Mouse (Mus musculus) skeletal muscle tissue, adult 2 months (tissue): ENCODE results near the gene Herc6.

ENCODE experiments used
- DNase-seq: peaks from one replicate; pipeline ENCODE4 v3.0.0-alpha.2; 2012; ENCODE audit warnings: low read depth, low spot score

Gene Herc6

DNA sequence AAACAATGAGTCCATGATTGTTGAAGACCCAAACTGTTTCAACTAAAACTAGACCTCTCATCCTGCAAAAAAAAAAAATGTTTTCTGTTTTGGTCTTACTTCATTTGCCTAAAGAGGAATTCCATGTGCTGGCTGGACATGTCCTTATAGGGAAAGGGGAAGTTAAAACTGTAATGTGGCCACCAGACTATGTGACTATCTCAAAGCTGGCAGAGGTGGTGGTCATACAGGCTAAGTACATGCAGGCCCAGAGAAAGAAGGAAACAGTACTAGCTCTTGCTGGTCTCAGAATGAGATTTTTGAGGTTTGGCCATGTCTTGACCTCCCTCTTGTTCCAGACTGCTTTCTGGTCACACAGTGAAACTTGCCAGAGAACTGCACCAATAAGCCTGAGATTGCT, 9.2 kb upstream of the Herc6 start:
- DNase-seq, result no peak

DNA sequence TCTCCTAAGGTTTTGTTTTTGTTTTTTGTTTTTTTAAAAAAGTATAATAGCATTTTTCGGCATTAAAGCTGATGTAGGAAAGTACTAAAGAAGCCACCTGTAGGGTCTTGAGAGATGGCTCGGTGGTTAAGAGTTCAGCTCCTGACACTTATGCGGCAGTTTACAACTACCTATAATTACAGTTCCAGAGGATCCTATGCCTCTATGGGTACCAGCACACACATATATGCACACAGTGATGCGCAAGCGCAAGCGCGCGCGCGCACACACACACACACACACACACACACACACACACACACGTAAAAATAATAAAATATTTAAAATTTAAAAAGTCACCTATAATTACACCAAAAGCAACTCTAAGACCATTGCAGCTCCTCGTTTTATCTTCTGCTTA, 795 bp downstream of the Herc6 start:
- no peak for DNase-seq

- no peak for DNase-seq
Measured at GRCm38 (mm10) chr6:57582356-57582755, 1.6 kb downstream of the Herc6 start.

GRCm38 (mm10) chr6:57605546-57606307, 24.9 kb downstream of the Herc6 start:
- no peak for DNase-seq

DNA sequence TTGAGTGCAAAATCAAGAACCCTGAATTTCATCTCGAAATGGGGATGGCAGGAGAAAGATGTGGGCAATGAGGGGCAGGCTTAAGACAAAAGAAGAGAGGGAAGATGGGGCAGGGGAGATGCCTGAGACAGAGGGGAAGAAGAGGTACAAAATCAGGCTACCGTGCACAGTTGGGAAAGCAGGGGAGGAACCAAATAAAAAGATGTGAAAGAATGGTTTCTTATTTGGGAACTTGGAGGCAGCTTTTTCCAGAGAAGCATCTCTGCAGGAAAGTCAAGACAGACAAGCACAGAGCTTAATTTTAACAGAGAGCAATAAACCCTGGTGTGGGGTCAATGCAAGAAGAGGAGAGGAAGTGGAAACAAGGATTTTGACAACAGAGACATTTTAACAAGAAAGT, 27.2 kb downstream of the Herc6 start:
- no peak for DNase-seq

DNA sequence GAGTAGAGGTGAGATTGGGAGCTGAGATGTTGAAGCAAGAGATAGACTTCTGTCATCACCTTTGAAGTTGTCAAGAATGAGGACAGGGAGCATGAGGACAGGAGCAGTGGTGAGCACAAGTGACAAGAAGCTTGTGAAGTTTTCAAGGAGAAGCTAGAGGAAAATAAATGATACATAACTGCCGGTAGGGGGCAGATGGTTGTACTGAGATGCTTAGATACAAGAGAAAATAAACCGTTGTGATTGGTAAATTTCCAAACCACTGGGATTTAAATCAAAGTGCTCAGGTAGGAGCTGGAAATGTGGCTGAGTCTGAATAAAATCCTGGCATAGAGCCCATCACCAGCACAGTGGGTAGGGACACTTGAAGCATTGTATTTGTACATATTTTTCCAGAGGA, 28.8 kb downstream of the Herc6 start:
- peak; percentile 6 for DNase-seq

- no peak for DNase-seq
Measured at GRCm38 (mm10) chr6:57615788-57616187, 35.0 kb downstream of the Herc6 start.

DNA sequence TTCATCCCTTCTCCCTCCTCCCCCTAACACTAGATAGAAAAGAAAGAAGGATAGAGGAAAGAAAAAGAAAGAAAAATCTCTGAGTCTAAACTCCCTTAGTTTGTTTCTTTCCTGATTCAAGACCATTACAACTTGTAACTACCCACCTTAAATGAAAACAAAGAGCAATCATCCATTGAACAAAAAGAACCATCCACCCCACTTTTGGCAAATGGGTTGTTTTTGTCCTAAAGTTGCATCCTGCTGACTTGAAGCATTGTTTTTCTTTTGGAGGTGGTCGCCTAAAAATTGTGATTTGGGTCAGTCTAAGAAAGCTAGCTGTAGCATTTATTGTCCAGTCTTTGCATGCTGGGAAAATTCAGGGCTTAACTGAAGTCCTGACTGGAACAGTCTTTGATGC, 58.7 kb downstream of the Herc6 start:
- no peak for DNase-seq

DNA sequence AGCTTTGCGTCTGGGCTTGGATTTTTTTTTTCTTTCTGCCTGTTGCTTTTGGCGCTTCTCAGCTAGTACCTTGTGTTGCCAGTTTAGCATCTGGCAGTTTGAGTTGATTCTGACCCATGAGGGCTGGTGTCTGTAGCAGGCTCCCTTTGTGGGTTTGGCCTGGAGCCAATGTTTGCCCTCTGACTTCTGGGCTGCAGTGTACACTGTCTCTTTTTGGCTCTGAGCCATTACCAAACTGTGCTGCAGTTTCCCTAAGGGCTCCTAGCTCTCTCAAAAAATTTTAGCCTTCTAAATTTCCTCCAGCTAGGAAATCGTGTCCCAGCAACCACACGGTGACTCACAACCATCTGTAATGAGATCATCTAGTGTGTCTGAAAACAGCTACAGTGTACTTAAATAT, 61.0 kb downstream of the Herc6 start:
- peak; percentile 53 for DNase-seq

DNA sequence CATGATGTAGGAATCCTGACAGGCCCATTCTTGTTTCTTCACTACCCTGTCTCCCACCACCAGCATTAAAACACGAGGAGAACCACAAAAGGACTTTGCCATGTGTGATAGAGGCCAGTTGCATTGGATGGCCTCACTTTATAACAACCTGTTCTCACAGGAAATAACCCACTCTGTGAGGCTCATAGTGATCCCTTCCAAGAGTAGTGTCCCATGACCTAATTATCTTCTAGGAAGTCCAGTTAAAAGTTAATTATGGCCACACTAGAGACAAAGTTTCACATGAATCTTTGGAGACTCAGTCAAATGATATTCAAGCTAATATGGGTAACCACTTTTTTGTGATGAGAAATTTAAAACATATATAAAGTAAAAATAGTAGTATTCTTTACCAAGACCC, 66.5 kb downstream of the Herc6 start:
- no peak for DNase-seq

GRCm38 (mm10) chr6:57661295-57661694, 80.5 kb downstream of the Herc6 start:
- no peak for DNase-seq

GRCm38 (mm10) chr6:57684156-57684555, 103.4 kb downstream of the Herc6 start:
- DNase-seq, result no peak

DNA sequence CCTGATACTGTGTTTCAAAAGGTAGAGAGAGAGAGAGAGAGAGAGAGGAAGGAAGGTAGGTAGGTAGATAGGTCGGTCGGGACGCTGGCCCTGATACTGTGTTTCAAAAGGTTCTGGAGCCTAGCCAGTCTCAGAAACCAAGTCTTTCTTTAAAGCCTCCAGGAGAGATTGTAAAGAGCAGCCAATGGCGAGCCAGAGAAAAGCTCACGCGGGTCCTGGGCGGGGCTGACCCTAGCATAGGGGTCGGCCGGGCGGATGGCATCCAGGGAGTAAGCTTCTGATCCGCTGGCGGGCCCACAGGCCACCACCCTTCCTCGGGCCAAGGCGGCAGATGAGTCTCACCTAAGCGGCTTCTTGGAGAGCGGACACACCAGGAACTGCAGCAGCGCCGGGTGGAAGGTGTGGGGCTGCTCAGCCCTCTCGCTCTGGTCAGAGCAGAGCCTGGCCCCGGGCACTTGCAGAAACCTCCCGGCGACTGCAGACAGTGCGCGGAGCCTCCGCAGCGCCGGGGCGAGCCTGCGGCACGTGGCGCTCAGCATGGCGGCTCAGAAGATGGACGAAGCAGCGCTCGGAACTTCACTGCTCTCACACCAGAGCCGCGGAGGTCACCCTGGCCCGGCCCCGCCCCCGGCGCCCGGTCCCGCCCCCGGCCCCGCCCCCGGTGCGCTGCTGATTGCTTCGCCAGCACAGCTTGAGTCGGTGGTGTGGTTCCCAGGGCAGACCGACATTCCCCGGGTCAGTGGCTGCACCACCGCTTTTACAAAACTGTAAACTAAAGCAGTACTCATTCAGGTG, 110.9 kb downstream of the Herc6 start, which contains the start of gene Pyurf:
Gene Pyurf (minus strand): TSS at position 612 of the 795 bp plus-strand sequence.
- DNase-seq, result peak; percentile 78

DNA sequence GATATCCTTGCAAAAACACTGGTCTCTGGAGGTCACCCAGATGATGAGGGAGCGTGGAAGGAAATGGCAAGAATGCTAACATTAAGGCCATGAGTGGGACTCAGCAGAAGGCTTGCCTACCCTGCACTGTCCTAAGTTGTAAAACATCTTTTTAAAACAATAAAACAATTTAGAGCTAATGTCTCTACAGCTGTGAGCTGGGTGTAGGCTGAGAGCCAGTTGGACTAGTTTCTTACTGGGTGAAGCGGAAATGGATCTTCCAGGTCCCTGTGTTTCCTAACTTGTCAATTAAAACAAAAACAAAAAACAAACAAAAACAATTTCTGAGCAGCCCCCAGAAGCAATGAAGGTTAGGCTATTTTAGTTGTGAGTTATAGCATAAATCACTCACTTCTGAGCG, 112.3 kb downstream of the Herc6 start:
- DNase-seq, result no peak

- DNase-seq, result no peak
Measured at GRCm38 (mm10) chr6:57701686-57702085, 120.9 kb downstream of the Herc6 start.

GRCm38 (mm10) chr6:57702376-57702742, 121.6 kb downstream of the Herc6 start, which contains the start of gene Lancl2:
Gene Lancl2, plus strand, starts transcription at chr6:57702540.
- no peak for DNase-seq

GRCm38 (mm10) chr6:57702743-57703499, 122.1 kb downstream of the Herc6 start:
- peak; percentile 94 for DNase-seq

DNA sequence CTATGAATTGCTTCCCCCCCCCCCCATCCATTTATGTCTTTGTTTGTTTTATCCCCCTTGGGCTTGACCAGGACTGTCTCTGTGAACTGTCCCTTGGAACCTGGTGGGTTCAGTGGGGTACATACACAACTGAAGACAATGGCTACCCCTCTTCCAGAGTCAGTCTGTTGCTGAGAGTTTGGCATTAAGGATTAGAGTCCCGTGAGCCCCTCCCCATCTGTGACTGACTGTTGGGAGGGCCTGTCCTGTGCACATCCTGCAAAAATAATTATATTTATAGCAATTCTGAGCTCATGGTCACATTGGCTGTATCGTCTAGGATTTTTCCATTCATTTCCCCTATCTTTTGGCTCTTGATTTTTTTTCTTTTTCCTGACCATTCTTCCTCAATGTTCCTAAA, 122.9 kb downstream of the Herc6 start:
- DNase-seq, result no peak

GRCm38 (mm10) chr6:57706721-57707120, 125.9 kb downstream of the Herc6 start:
- DNase-seq, result no peak

DNA sequence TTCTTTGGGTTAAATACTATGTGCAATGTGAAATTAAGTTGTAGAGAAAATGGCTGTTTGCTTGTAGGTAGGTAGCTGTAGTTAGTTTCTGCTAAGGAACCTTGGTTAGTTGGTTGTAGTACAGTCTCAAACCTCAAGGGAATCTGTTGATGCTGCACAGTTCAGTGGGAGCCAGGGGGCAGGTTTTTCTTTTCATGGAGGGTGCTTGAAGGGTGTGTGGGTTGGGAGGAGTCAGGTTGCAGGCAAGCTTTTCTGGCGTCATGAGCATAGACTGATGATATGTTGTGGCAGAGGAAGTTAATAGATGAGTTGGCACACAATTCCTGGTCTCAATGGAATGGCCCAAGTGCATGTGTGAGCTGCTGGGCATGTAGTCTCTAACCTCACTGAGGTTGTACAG, 130.9 kb downstream of the Herc6 start:
- no peak for DNase-seq
